Mouse (Mus musculus): ENCODE results near the gene Prkar1b. TPM values are rescaled to one million over a fixed set of nuclear protein-coding genes. Genes with fewer than 3 reads are reported as not detected.

Prkar1b gene
- total RNA-seq, 2 experiments from 2014 or later: 571 to 599 TPM

Other genes starting within 250 kb of the Prkar1b start
- gene Pdgfa, start 152.6 kb downstream of the Prkar1b start, total RNA-seq (2021): 10 to 100 TPM; 52.1 to 57.9 TPM
- 1 to 10 TPM; 6.9 to 7.8 TPM for gene Dnaaf5, start 222 bp upstream of the Prkar1b start, total RNA-seq (2021)
- 100 to 1,000 TPM in 1 of 2 experiments, 10 to 100 TPM in 1; 98.7 to 116 TPM for gene Sun1, start 50.6 kb upstream of the Prkar1b start, total RNA-seq (2021)
- 10 to 100 TPM; 47.6 to 55.7 TPM for gene Get4, start 102.3 kb upstream of the Prkar1b start, total RNA-seq (2021)
- 100 to 1,000 TPM; 360 to 394 TPM for gene Adap1, start 175.6 kb upstream of the Prkar1b start, total RNA-seq (2021)
- gene Cox19, start 201.4 kb upstream of the Prkar1b start, total RNA-seq (2021): 10 to 100 TPM; 79.8 to 82.2 TPM
- not detected for gene Cyp2w1, start 202.6 kb upstream of the Prkar1b start, total RNA-seq (2021)
- 10 to 100 TPM; 11.0 to 11.3 TPM for gene Gpr146, start 227.7 kb upstream of the Prkar1b start, total RNA-seq (2021)